Mouse (Mus musculus): ENCODE measurements around the gene Pclaf.

The Pclaf gene

GRCm38 (mm10) chr9:65890143-65890628, at the start of gene Pclaf:
Pclaf (plus strand) TSS chr9:65890237.
- peak; percentile 86 for DNase-seq (ENCODE audit: extremely low spot score)

GRCm38 (mm10) chr9:65844421-65845165, 45.4 kb upstream of the Pclaf start:
- no peak for DNase-seq (ENCODE audit: extremely low spot score)

DNA sequence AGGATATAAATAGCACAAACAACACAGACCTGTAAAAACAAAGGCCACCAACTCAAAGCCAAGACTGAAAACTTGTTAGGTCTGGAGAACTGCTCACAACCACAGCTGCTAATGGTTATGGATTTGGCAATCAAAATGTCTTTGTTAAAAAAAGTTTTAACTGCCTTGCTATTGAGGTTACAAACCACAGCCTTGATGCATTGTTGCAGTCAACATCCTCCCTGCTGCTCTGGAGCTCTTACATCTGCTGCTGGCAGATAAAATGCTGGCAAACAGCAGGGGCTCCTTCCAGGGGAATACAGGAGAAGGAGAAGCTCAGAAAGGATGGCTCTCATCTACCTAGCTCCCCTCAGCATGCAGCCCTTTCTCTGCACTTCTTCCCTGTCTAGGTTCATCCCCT, 41.9 kb upstream of the Pclaf start:
- no peak for DNase-seq (ENCODE audit: extremely low spot score)

GRCm38 (mm10) chr9:65850203-65850602, 39.8 kb upstream of the Pclaf start:
- no peak for DNase-seq (ENCODE audit: extremely low spot score)

DNA sequence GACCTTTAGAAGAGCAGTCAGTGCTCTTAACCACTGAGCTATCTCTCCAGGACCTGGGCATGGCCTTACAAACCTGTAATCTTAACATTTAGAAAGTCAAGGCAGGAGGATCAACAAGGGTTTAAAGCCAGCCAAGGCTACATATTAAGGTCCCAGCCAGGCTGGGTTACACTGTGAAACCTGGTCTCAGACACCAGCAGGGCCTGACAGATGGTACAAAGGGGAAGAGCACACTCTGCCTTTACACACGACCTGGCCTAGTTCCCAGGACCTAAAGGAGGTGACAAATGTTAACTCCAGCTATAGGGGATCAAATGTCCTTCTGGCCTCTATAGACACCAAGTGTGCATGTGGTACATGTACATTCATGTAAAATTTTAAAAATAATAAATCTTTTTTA, 30.4 kb upstream of the Pclaf start:
- DNase-seq (ENCODE audit: extremely low spot score), result no peak

GRCm38 (mm10) chr9:65884564-65885315, 5.3 kb upstream of the Pclaf start:
- peak; percentile 92 for DNase-seq (ENCODE audit: extremely low spot score)

DNA sequence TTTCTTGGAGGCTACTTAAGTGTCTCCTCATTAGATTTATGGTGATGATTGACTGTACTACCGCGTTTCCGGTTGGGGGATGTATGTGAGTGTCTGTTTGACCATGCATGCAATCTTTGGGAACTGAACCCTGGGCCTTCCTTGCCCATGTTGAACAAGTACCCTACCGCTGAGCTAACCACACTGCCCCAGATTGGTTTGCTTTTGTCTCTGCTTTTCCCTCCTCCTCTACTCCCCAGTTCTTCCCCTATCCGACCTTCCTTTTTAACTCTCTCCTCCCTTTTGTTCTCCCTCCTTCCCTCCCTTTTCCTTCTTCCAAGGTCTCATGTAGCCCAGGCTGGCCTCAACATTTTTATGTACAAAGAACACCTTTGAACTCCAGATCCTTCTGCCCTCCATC, 1.1 kb downstream of the Pclaf start:
- DNase-seq (ENCODE audit: extremely low spot score), result peak; percentile 47

- no peak for DNase-seq (ENCODE audit: extremely low spot score)
These were observed 6.9 kb downstream of the Pclaf start for GRCm38 (mm10) chr9:65896977-65897376.

DNA sequence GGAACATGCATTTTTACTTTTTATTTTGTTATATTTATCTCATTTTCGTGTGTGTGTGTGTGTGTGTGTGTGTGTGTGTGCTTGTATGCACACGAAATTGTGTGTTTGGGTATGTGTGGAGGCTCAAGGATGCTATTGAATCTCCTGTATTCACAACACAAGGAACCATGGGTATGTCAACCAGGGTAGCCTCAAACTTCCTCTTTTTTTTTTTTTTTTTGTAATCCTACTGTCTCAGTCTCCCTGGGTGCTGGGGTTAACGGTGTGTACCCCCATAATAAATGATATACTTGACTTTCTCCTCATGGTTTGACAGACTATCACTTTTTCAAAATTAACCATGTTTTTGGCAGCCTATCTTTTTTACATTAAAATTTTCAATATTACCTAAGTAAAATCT, 12.8 kb downstream of the Pclaf start:
- no peak for DNase-seq (ENCODE audit: extremely low spot score)

- DNase-seq (ENCODE audit: extremely low spot score), result no peak
These were observed 13.4 kb downstream of the Pclaf start for GRCm38 (mm10) chr9:65903419-65903818.

DNA sequence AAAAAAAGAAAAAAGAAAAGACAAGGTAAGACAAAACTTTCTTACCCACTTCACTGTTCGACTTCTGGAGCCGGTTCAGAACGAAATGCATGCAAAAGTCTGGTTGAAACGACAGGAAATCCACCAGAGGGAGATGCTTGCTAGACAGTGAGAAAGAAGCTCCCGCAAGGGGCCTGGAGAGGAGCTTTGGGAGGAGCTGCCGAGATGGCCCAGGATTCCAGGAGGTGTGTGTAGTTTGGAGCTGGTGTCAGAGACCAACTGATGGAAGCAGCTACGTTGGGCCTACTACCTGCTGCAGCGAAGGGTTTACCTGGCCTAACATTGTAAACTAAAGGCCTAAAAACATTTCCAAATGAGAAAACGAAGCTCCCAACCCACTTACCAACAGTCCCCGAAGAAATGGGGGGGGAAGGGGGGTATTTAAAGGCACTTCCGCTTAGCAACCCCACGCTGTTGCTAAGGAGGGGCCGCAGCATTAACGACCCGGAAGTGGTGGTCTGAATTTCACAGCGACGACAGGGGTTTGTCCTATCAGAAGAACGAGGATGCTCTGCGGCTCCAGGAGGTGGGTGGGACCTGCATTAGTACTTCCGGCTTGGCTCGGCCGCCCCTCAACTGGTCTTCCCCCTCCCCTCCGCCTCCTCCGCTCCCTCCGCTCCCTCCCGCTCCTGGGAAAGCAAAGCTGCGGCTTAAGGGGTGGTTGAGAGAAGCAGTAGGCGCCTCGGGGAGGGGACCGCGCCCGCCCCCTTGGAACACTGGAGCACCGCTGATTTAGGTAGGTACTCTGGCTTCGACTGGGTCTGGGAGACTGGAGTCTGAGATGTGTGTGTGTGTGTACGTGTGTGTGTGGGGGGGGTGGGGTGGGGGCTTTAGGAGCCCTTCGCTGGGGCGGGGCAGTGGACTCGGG, 18.6 kb downstream of the Pclaf start, which contains the start of the genes Trip4 and Csnk1g1:
Gene Trip4, minus strand, starts transcription at position 401 of the 907 bp plus-strand sequence.
Gene Csnk1g1, plus strand, starts transcription at position 531 of the 907 bp plus-strand sequence.
- peak; percentile 96 for DNase-seq (ENCODE audit: extremely low spot score)

GRCm38 (mm10) chr9:65909301-65909801, 19.3 kb downstream of the Pclaf start:
- DNase-seq (ENCODE audit: extremely low spot score), result no peak

DNA sequence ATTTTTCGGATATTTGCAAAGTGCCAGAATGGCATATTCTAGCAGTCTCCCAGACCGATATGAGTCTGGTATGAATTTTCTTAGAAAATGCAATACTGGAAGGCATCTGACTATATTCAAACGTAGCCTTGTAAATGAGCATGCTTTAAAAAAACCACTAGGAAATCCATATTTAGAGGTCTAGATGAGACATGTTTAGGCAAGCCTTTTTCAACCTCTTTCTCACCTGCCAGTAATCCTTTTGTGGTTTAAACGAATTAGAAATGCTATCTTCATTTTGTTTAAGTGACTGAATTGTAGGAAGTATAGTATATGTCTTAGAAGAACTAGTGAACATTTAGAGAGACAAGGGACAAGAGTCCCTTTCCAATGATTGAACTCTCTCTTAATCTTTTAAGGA, 19.8 kb downstream of the Pclaf start:
- DNase-seq (ENCODE audit: extremely low spot score), result no peak

DNA sequence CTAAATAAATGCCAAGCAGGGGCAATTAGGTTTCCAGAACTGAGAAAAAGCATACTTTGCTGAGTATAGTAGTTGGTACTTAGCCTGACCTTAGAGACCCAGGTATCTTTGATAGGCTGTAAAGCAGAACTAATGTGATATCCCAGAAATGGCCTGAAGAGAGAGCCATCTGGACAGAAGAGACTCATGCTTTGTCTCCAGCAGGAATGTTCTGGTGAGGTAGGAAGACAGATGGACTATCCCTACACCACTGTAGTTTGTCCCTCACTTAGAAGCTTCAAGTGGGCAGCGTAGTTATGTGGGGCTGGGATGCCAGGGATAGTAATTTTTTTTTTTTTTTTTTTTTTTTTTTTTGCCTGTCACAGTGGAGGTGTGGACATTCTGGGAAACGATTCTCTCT, 23.9 kb downstream of the Pclaf start:
- DNase-seq (ENCODE audit: extremely low spot score), result no peak

GRCm38 (mm10) chr9:65917015-65917414, 27.0 kb downstream of the Pclaf start:
- DNase-seq (ENCODE audit: extremely low spot score), result no peak

DNA sequence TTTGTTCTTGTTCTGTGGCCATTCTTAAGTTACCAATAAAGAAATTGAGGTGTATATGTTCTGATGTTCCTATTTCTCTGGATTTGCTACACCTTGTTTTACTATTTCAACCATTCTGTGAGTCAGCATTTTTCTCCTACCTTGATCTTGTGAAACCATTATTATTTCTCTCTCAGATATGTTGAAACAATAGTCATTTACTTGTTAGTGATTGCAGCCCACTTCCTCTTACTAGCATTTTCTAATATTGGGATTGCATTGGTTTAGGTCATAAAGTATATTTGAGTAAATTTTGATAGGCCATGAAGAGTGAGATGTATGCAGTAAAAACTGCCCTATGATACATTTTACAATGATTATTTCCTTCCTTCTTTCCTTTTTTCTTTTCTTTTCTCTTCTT, 38.4 kb downstream of the Pclaf start:
- no peak for DNase-seq (ENCODE audit: extremely low spot score)

DNA sequence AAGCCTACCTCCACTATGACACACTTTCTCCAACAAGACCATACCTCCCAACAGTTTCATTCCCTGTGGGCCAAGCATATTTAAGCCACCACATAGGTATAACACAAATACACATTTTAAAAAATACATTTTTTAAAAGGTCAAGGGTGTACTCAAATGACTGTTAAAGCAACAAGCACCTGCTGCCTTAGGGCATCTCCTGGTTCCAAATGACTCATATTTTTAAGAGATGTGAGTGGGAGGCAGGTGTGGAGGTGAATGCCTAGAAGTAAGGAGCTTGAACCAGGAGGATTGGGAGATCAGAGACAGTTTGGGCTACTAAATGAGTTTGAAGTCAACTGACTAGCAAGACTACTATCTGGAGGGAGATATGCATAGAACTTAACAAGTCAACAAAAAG, 39.8 kb downstream of the Pclaf start:
- no peak for DNase-seq (ENCODE audit: extremely low spot score)

- DNase-seq (ENCODE audit: extremely low spot score), result no peak
These were observed 47.5 kb downstream of the Pclaf start for GRCm38 (mm10) chr9:65937566-65937965.

GRCm38 (mm10) chr9:65951082-65951587, 61.1 kb downstream of the Pclaf start:
- no peak for DNase-seq (ENCODE audit: extremely low spot score)
